Mouse (Mus musculus): ENCODE measurements around the gene Pdlim5.

DNA sequence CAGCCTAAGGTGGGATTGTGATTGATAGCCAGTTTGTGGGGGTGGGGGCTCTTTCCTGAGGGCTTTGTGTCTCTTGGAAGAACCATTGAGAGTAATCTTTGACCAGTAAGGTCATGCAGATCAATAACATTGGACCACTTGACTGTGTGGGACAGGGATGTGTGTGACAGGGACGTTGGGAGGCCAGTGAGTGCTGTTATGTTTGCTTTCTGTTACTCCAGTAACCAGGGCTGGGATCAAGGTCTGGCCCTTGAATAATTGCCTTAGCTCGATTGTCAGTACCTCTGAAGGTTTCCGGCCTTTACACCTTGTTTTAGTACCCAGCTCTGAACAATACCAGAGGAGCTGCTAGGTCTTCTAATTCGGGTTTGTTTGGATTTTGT lies 39.3 kb upstream of the Pdlim5 start:
- TF ChIP-seq CTCF (IDR thresholded peaks at IDR 0.05; ENCODE audit: low read depth) (no peak), EP300 (IDR thresholded peaks at IDR 0.05; ENCODE audit: low read depth) (no peak)

Data from liver, postnatal 0 days (tissue).